Mouse (Mus musculus) brain, embryonic 14.5 days (tissue): ENCODE measurements around the gene Cpd.

ENCODE experiments used
- CTCF ChIP-seq: fragments of 200-500 bp; IDR thresholded peaks from 2 replicates; pipeline ENCODE4 v1.5.1; 2012; ENCODE audit warnings: inconsistent platforms, mild to moderate bottlenecking, moderate library complexity, borderline replicate concordance; ENCODE audit not compliant: insufficient read depth, insufficient read length; ENCODE audit errors: extremely low read depth
- POLR2A ChIP-seq: fragments of 200-500 bp; IDR thresholded peaks from 2 replicates; pipeline ENCODE4 v1.6.1; 2012; ENCODE audit warnings: mild to moderate bottlenecking, inconsistent platforms, borderline replicate concordance; ENCODE audit not compliant: poor library complexity, insufficient read depth, insufficient read length, severe bottlenecking; ENCODE audit errors: extremely low read depth

GRCm38 (mm10) chr11:76803266-76803665, 43.6 kb downstream of the Cpd start:
- TF ChIP-seq CTCF (no peak), POLR2A (no peak)
